Mouse (Mus musculus) hindbrain, embryonic 12.5 days (tissue): ENCODE data around the gene Tmem168. TPM values are rescaled to one million over a fixed set of nuclear protein-coding genes. Genes with fewer than 3 reads are reported as not detected.

Experiments
- ATAC-seq: fragments of 200-750 bp; cut with Nextera tagmentation; 2 replicates; pipeline ENCODE4 v1.8.0; 2017; ENCODE audit warnings: moderate TSS enrichment; ENCODE audit not compliant: low FRiP score
- H3K27ac ChIP-seq: fragments of 300-500 bp; sonication (generic); 2 replicates; pipeline ENCODE4 v1.5.1; 2016; ENCODE audit warnings: mild to moderate bottlenecking
- H3K27me3 ChIP-seq: fragments of 300-500 bp; sonication (generic); 2 replicates; pipeline ENCODE4 v1.6.1; 2016; ENCODE audit warnings: mild to moderate bottlenecking
- H3K36me3 ChIP-seq: fragments of 300-500 bp; sonication (generic); 2 replicates; pipeline ENCODE4 v1.6.1; 2016; ENCODE audit warnings: mild to moderate bottlenecking
- H3K4me1 ChIP-seq: fragments of 300-500 bp; sonication (generic); 2 replicates; pipeline ENCODE4 v1.6.1; 2016
- H3K4me2 ChIP-seq: fragments of 300-500 bp; sonication (generic); replicated peaks from 2 replicates; pipeline ENCODE4 v1.6.1; 2016; ENCODE audit warnings: mild to moderate bottlenecking
- H3K4me3 ChIP-seq: fragments of 300-500 bp; sonication (generic); 2 replicates; pipeline ENCODE4 v1.5.1; 2016; ENCODE audit warnings: mild to moderate bottlenecking
- H3K9ac ChIP-seq: fragments of 300-500 bp; sonication (generic); 2 replicates; pipeline ENCODE4 v1.6.1; 2016; ENCODE audit warnings: mild to moderate bottlenecking, moderate library complexity
- H3K9me3 ChIP-seq: fragments of 300-500 bp; sonication (generic); replicated peaks from 2 replicates; pipeline ENCODE4 v1.6.1; 2016; ENCODE audit warnings: mild to moderate bottlenecking
- WGBS: fragments of 180-500 bp; shearing (Covaris S2); methylation state at CpG from one replicate; pipeline ENCODE4 v1.1.7; 2016; 5-methylcytosine and 5-hydroxymethylcytosine counted together
- polyA plus RNA-seq: library from polyadenylated mRNA; unstranded; fragments of >200 nt; fragmentation: Nextera tagmentation; extraction: Ambion mirVana; gene quantifications from 2 replicates; pipeline ENCODE4 v1.2.1, GENCODE M21; 2016

The Tmem168 gene
- polyA plus RNA-seq, 1 experiment from 2014 or later: 34.0 TPM

- 41% methylated on average over 5 of the region's 5 CpGs for WGBS
- no peaks in the 10 kb centered on the region for H3K36me3 ChIP-seq
- no peak overlapping the region for H3K27ac ChIP-seq
- H3K9me3 ChIP-seq: no peaks in the 10 kb centered on the region
- ATAC-seq: no peak
- peaks cover 10% of the 10 kb centered on the region for H3K4me1 ChIP-seq
- no peak overlapping the region for H3K4me2 ChIP-seq
- no peak overlapping the region for H3K9ac ChIP-seq
- H3K4me3 ChIP-seq: no peak overlapping the region
- no peaks in the 10 kb centered on the region for H3K27me3 ChIP-seq
Observed at GRCm38 (mm10) chr6:13609353-13610140, 1.6 kb upstream of the Tmem168 start.

DNA sequence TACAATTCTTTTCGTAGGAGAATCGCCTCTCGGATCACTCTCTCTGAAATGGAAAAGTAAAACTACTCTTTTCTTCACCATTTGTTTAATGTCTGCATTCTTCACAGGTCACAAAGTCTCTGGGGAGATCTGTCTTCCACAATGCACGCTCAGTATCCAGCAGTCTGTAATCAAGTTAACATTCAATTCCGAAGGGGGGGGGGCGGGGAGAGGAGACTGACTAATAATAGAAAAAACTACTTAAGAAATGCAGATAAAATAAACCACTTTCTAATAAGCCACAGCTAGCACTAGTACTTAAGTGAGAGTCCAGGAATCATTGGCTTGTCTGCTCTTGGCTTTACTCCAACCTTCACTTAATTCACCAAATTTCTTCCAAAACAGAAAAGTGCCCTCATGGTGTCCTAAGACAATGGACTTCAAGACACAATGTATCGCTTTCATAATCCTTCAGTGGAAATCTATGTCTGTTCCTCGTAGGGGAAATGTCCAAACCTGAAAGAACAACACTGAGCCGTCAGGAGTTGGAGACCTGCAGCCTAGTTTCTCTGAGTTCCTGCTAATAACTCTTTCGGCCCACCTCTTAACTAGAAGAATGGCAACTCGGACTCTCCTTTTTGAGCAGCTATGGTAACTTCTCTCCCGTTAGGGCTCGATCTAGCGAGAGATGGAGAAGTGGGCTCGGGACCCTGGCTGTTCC is 829 bp downstream of the Tmem168 start:
- peak overlapping the region; percentile 94 for H3K27ac ChIP-seq
- H3K9me3 ChIP-seq: no peaks in the 10 kb centered on the region
- H3K9ac ChIP-seq: peak overlapping the region; percentile 78
- WGBS: 17% methylated on average over 15 of the region's 15 CpGs
- peak overlapping the region; percentile 66 for H3K4me3 ChIP-seq
- peaks cover 10% of the 10 kb centered on the region for H3K4me1 ChIP-seq
- H3K27me3 ChIP-seq: no peaks in the 10 kb centered on the region
- no peaks in the 10 kb centered on the region for H3K36me3 ChIP-seq
- H3K4me2 ChIP-seq: peak overlapping the region; percentile 54
- ATAC-seq: no peak; the same call in none of the 2 replicates

- Histone ChIP-seq H3K36me3 (0 out of 2 replicates have a peak, but pooled peaks cover 3% of the 10 kb centered on the region), H3K9me3 (no peaks in the 10 kb centered on the region), H3K4me1 (peaks cover 10% of the 10 kb centered on the region), H3K9ac (no peak overlapping the region), H3K4me3 (peak overlapping the region; percentile 66), H3K27ac (no peak overlapping the region), H3K27me3 (no peaks in the 10 kb centered on the region), H3K4me2 (peak overlapping the region; percentile 54)
- ATAC-seq: no peak
- 81% methylated on average over 4 of the region's 4 CpGs for WGBS
Observed at GRCm38 (mm10) chr6:13606394-13606793, 1.5 kb downstream of the Tmem168 start.

DNA sequence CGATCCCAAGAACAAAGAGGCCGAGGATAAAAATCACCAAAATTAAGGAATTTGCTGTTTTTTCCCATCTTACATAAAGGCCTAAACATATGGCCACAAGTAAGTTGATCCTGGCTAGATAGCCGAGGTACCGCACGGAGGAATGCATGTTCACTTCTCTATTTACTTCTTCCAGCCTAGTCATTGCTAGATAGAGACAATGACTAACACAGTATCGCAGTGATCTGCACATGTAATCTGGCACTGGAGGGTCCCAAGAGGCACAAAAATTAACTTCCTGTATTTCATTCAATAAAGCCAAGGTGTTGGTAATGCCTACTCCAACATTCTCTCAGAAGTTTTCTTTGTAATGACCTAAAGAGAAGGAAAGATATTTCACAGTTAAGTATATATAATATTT is 4.8 kb downstream of the Tmem168 start:
- Histone ChIP-seq H3K36me3 (0 out of 2 replicates have a peak, but pooled peaks cover 3% of the 10 kb centered on the region), H3K4me1 (peaks cover 9% of the 10 kb centered on the region), H3K27me3 (no peaks in the 10 kb centered on the region), H3K4me2 (no peak overlapping the region), H3K9ac (no peak overlapping the region), H3K9me3 (no peaks in the 10 kb centered on the region), H3K27ac (no peak overlapping the region), H3K4me3 (no peak overlapping the region)
- ATAC-seq: no peak
- 91% methylated on average over 6 of the region's 6 CpGs for WGBS

DNA sequence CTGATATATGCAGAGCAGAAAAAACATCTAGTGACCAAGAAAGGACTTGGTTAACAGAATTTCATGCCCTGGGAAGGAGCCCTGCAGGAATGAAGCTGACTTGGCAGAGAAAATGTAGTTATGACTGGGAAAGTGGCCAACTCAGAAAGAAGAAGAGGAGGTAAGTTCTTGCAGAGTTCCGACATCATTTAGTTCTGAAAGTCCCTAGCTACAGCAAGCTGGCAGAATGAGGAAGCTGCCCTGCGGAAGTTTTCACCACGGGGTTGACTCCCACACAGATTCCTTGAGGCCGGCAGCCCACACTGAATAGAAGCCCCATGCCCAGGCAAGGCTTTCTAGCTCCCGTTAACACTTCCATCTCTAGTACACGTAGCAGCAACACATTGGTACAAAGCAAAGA is 6.3 kb downstream of the Tmem168 start:
- Histone ChIP-seq H3K27me3 (no peaks in the 10 kb centered on the region), H3K4me1 (peaks cover 4% of the 10 kb centered on the region), H3K9ac (no peak overlapping the region), H3K36me3 (0 out of 2 replicates have a peak, but pooled peaks cover 3% of the 10 kb centered on the region), H3K27ac (no peak overlapping the region), H3K4me3 (no peak overlapping the region), H3K4me2 (no peak overlapping the region), H3K9me3 (no peaks in the 10 kb centered on the region)
- WGBS: 79% methylated on average over 6 of the region's 6 CpGs
- ATAC-seq: no peak

- WGBS: 81% methylated on average over 7 of the region's 7 CpGs
- H3K36me3 ChIP-seq: peaks cover 15% of the 10 kb centered on the region
- H3K9me3 ChIP-seq: no peaks in the 10 kb centered on the region
- ATAC-seq: no peak
- H3K4me2 ChIP-seq: no peak overlapping the region
- H3K27me3 ChIP-seq: no peaks in the 10 kb centered on the region
- H3K4me1 ChIP-seq: 0 out of 2 replicates have a peak, but pooled peaks cover 3% of the 10 kb centered on the region
- H3K4me3 ChIP-seq: no peak overlapping the region
- H3K9ac ChIP-seq: no peak overlapping the region
- H3K27ac ChIP-seq: no peak overlapping the region
Observed at GRCm38 (mm10) chr6:13598239-13598923, 9.5 kb downstream of the Tmem168 start.

DNA sequence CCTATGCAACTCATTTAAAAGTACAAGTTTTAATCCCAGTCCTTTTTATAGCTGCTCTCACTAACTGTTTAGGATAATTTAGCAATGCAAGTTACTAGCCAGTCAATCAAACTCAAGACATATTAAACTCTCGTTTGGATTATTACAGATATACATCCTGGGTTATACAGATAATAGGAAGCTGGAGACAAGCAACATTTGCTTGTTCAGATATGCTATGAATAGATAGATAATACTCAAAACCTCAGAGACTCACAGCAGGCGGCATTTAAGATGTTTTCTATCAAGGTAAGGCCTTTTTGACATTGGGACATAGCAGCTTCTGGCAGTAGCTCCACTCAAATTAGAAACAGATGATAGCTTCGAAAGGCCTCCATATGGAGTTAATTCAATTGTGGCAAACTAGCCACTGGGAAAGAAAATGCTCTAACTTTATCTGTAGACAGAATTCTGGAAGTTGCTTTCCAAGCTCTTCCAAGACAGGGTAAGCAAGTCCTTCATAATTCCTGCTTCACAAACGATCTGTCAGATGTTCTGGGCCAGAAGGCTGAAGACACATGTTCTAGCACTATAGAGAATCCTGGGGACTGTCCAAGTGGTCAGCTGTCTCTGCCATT is 15.1 kb downstream of the Tmem168 start:
- WGBS: 79% methylated on average over 4 of the region's 4 CpGs
- Histone ChIP-seq H3K9me3 (no peaks in the 10 kb centered on the region), H3K27me3 (no peaks in the 10 kb centered on the region), H3K36me3 (peaks cover 41% of the 10 kb centered on the region), H3K27ac (no peak overlapping the region), H3K4me3 (no peak overlapping the region), H3K9ac (no peak overlapping the region), H3K4me2 (no peak overlapping the region), H3K4me1 (no peaks in the 10 kb centered on the region)
- no peak for ATAC-seq

- Histone ChIP-seq H3K9me3 (no peaks in the 10 kb centered on the region), H3K36me3 (peaks cover 25% of the 10 kb centered on the region), H3K9ac (no peak overlapping the region), H3K27ac (no peak overlapping the region), H3K4me3 (no peak overlapping the region), H3K4me1 (no peaks in the 10 kb centered on the region), H3K27me3 (no peaks in the 10 kb centered on the region), H3K4me2 (no peak overlapping the region)
- WGBS: 58% methylated on average over 2 of the region's 2 CpGs
- ATAC-seq: no peak
Observed at GRCm38 (mm10) chr6:13586560-13586959, 21.3 kb downstream of the Tmem168 start.

DNA sequence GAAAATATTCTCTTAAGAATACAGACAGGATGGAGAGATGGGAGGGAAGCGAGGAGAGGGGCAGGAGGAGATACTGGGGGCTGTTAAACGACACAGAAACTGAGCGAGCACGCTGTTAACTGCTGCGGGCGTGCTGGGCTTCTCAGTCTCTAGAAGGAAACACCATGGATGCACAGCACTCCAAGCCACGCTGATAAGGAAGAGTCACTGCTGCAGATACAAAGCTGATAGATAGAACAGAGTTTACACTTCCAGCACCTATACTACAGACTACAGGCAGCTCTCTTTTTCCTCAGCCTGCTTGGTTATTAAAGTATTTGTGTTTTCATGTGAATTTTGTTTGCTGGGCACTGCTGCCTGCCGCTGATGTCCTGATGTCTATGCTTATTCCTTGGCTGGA is 21.7 kb downstream of the Tmem168 start:
- Histone ChIP-seq H3K4me3 (no peak overlapping the region), H3K9ac (no peak overlapping the region), H3K36me3 (peaks cover 24% of the 10 kb centered on the region), H3K9me3 (no peaks in the 10 kb centered on the region), H3K4me2 (no peak overlapping the region), H3K27ac (no peak overlapping the region), H3K4me1 (no peaks in the 10 kb centered on the region), H3K27me3 (no peaks in the 10 kb centered on the region)
- 91% methylated on average over 8 of the region's 8 CpGs for whole genome bisulfite sequencing
- no peak for ATAC-seq

GRCm38 (mm10) chr6:13584788-13585187 is 23.1 kb downstream of the Tmem168 start:
- 86% methylated on average over 6 of the region's 6 CpGs for WGBS
- peaks cover 22% of the 10 kb centered on the region for H3K36me3 ChIP-seq
- no peak overlapping the region for H3K9ac ChIP-seq
- no peaks in the 10 kb centered on the region for H3K27me3 ChIP-seq
- no peak overlapping the region for H3K27ac ChIP-seq
- no peaks in the 10 kb centered on the region for H3K9me3 ChIP-seq
- H3K4me3 ChIP-seq: no peak overlapping the region
- H3K4me1 ChIP-seq: no peaks in the 10 kb centered on the region
- ATAC-seq: no peak
- H3K4me2 ChIP-seq: no peak overlapping the region

DNA sequence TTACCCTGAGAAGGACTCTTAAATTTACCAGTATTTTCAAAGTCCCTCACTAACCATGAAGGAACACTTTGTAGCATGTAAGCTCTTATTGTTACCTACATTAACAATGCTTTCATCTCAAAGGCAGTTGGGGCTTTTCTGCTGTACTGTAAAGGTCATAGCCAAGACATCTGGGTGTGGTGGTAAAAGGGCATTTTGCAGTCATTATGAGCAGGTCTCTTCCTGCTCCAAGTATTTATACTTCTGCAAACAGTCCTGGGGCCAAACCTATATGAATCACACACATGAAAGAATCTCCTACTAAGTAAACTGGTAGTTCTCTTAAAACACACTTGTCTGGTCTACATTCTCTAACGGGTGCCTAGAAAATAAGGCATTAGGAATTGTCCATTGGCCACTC is 25.8 kb downstream of the Tmem168 start:
- 89% methylated on average over 1 of the region's 1 CpGs for WGBS
- Histone ChIP-seq H3K27me3 (no peaks in the 10 kb centered on the region), H3K4me2 (no peak overlapping the region), H3K9me3 (no peaks in the 10 kb centered on the region), H3K27ac (no peak overlapping the region), H3K4me1 (no peaks in the 10 kb centered on the region), H3K9ac (no peak overlapping the region), H3K4me3 (no peak overlapping the region), H3K36me3 (peaks cover 21% of the 10 kb centered on the region)
- ATAC-seq: no peak

GRCm38 (mm10) chr6:13565734-13566133 is 42.2 kb downstream of the Tmem168 start:
- 94% methylated on average over 1 of the region's 1 CpGs for WGBS
- Histone ChIP-seq H3K4me3 (no peak overlapping the region), H3K4me2 (no peak overlapping the region), H3K4me1 (no peaks in the 10 kb centered on the region), H3K27ac (no peak overlapping the region), H3K36me3 (no peaks in the 10 kb centered on the region), H3K27me3 (no peaks in the 10 kb centered on the region), H3K9ac (no peak overlapping the region), H3K9me3 (no peaks in the 10 kb centered on the region)
- ATAC-seq: no peak
